Mouse (Mus musculus) megakaryocyte-erythroid progenitor cell, adult 5-6 weeks (primary cell): ENCODE results near the gene Cemip. TPM values are rescaled to one million over a fixed set of nuclear protein-coding genes. Genes with fewer than 3 reads are reported as not detected.
"Not testable (repeated sequence)": the region's sequence is repeated elsewhere in the genome, so short reads cannot be mapped to it uniquely, and the experiment has no call there.

ENCODE experiments used
- ATAC-seq: replicated peaks from 2 replicates; pipeline ENCODE4 v1.8.0; 2016; ENCODE audit warnings: mild to moderate bottlenecking, inconsistent platforms; ENCODE audit not compliant: severe bottlenecking, poor library complexity, low FRiP score, low TSS enrichment
- total RNA-seq, 2 experiments: library from RNA; stranded (forward) in 1 of 2; stranded (reverse) in 1 of 2; fragments of 200-1000, 215-1000 nt in 1 of 2; fragments of >200 nt in 1 of 2; fragmentation: Nextera tagmentation in 1 of 2; gene quantifications; 2 replicates each; pipeline ENCODE4 v1.2.3; 2014 to 2017

Gene Cemip
- total RNA-seq (2014; fragmentation: Nextera tagmentation) (not detected in 2 replicates), total RNA-seq (2017) (1.2 TPM in 1 of 2 replicates, not detected in the other)

- peak; percentile 56 for ATAC-seq
Measured at GRCm38 (mm10) chr7:84086039-84086829, at the start of gene Cemip. TSS of gene Cemip (minus strand) at chr7:84086502.

- ATAC-seq, result no peak
Measured at GRCm38 (mm10) chr7:84132704-84133103, 46.4 kb upstream of the Cemip start.

GRCm38 (mm10) chr7:84131736-84132135 lies 45.4 kb upstream of the Cemip start:
- ATAC-seq, result no peak

GRCm38 (mm10) chr7:84128661-84129060 lies 42.4 kb upstream of the Cemip start:
- no peak for ATAC-seq

GRCm38 (mm10) chr7:84125730-84126129 lies 39.4 kb upstream of the Cemip start:
- ATAC-seq, result no peak

- not testable (repeated sequence) for ATAC-seq
Measured at GRCm38 (mm10) chr7:84123651-84124050, 37.3 kb upstream of the Cemip start.

GRCm38 (mm10) chr7:84121778-84122177 lies 35.5 kb upstream of the Cemip start:
- 0 out of 2 replicates have a peak, but pooled peaks have one; percentile 32 for ATAC-seq

- no peak for ATAC-seq
Measured at GRCm38 (mm10) chr7:84120142-84120760, 33.9 kb upstream of the Cemip start.

GRCm38 (mm10) chr7:84119216-84120105 lies 33.2 kb upstream of the Cemip start:
- no peak for ATAC-seq

- ATAC-seq, result no peak
Measured at GRCm38 (mm10) chr7:84117543-84118122, 31.3 kb upstream of the Cemip start.

GRCm38 (mm10) chr7:84116621-84117542 lies 30.6 kb upstream of the Cemip start:
- no peak for ATAC-seq

- ATAC-seq, result no peak
Measured at GRCm38 (mm10) chr7:84115385-84115784, 29.1 kb upstream of the Cemip start.

GRCm38 (mm10) chr7:84114775-84115174 lies 28.5 kb upstream of the Cemip start:
- no peak for ATAC-seq

GRCm38 (mm10) chr7:84113035-84113390 lies 26.7 kb upstream of the Cemip start:
- no peak for ATAC-seq

- ATAC-seq, result no peak
Measured at GRCm38 (mm10) chr7:84112351-84113034, 26.2 kb upstream of the Cemip start.

- ATAC-seq, result no peak
Measured at GRCm38 (mm10) chr7:84111716-84112350, 25.5 kb upstream of the Cemip start.

GRCm38 (mm10) chr7:84106942-84107341 lies 20.6 kb upstream of the Cemip start:
- ATAC-seq, result no peak

GRCm38 (mm10) chr7:84102589-84102988 lies 16.3 kb upstream of the Cemip start:
- ATAC-seq, result no peak
